Mouse (Mus musculus) layer of hippocampus, adult 11-12 months (tissue): ENCODE data around the gene Tmigd3.

Experiments used
- DNase-seq: peaks from one replicate; pipeline ENCODE4 v3.0.0; 2022; ENCODE audit warnings: low spot score

Gene Tmigd3

GRCm38 (mm10) chr3:105870558-105870957, at the start of gene Tmigd3, which contains the start of gene Adora3:
TSS of gene Tmigd3 (plus strand) at chr3:105870903.
TSS of gene Adora3 (plus strand) at chr3:105870858.
- DNase-seq, result no peak

GRCm38 (mm10) chr3:105821504-105821903, 49.2 kb upstream of the Tmigd3 start:
- no peak for DNase-seq

- no peak for DNase-seq
These were observed 47.1 kb upstream of the Tmigd3 start for GRCm38 (mm10) chr3:105823609-105824008.

- DNase-seq, result no peak
These were observed 46.6 kb upstream of the Tmigd3 start for GRCm38 (mm10) chr3:105824103-105824502.

- no peak for DNase-seq
These were observed 46.0 kb upstream of the Tmigd3 start for GRCm38 (mm10) chr3:105824704-105825103.

DNA sequence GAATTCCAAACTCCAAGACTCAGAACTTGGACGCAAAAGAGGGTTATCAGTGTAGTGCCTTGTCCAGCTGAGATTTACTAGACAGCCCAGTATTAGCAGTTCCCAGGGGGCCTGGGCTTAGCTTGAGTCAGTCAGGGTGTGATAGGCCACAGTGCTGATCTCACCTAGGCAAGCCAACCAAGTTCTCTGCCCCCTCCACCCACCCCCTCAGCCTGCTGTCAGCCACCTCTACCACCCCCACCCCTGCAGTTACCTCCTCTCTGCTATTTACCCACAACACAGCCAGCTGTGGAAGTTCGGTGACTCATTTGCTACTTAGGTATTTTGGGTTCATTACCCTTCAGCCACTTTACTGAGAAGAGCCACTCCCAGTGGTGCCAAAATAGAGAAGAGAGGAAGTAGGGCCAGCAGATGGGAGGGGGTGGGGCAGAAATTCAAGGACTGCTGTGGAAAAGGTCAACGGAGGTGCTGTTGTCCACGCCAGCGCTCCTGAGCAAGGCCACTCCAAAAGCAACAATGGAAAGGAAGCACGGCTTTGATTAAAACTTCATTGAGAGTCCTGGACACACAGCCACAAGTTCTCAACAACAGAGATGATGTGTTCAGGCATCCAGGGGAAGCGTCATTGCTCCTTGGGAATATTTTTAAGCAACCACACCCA, 45.1 kb upstream of the Tmigd3 start:
- no peak for DNase-seq

DNA sequence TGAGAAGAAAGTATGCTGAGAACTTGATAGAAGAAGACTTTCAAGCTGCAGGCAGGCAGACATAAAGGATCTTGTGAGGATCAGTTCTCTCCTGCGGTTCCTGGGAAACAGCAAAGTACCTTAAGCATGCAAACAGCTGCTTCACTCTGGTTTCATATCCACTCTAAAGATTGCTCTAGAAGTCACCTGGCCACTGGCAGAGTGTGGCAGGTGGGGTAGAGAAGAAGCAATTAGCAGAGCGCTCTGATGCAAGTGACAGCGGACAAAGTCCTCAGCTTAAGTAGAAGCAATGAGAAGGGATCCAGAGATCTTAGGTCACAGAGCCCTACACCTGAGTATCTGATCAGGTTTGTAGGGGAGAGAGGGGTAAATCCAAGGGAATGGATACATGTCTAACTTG, 39.1 kb upstream of the Tmigd3 start:
- no peak for DNase-seq

- DNase-seq, result no peak
These were observed 34.8 kb upstream of the Tmigd3 start for GRCm38 (mm10) chr3:105835875-105836274.

- no peak for DNase-seq
These were observed 33.8 kb upstream of the Tmigd3 start for GRCm38 (mm10) chr3:105836883-105837282.

GRCm38 (mm10) chr3:105838655-105839054, 32.0 kb upstream of the Tmigd3 start:
- no peak for DNase-seq

GRCm38 (mm10) chr3:105839836-105840235, 30.9 kb upstream of the Tmigd3 start:
- DNase-seq, result no peak

DNA sequence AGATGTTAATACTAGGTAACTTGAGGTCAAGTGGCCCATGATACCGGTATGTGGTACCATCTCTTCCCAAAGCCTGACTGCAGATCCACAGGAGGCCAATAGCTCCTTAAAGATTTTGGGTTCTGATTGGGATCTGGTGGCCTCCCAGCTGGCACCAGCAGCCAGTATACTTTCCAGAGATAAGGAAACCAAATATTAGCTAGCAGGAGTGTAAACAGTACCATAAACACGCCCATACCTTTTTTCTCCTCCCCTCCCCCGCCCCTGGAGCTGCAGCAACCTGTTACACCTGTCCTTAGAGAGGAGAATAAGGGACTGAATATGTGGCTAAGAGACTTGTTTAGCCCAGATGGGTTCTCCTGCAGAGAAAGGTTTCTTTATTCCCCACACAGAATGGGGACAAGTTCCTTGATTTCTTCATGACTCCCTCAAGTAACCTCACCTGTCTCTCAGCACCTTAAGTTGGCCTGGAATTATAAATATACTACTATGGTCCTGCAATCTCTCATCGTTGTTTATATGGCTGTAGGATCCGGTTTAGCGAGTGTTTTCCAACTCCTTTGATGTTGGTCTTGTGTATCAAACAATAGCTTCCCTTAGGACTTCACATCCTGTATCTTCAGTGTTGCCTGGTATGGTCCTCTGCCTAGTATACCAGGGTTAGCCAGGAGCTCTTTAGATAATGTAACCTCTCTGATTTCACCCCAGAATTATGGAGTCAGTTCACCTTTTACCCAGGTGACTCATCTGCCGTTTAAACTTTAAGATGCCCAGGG, 24.2 kb upstream of the Tmigd3 start:
- DNase-seq, result no peak

DNA sequence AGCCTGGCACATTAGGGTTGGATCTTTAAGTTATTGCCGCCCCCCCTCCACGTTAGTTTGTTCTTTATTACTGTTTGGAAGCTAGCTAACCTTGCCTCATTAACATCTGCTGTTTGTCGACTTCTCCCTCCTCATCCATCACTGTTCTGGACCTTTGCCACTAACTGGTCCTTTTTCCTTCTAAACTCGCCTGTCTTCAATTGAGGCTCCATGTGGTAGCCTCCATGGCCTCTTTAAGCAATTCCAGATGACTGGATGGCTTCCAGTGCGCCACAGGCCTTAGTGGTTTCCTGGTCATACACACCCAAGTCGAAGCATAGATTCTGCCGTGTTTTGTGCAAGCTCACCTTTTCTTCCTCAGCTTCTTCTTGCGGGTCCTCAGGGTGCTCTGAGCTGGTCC, 16.9 kb upstream of the Tmigd3 start:
- DNase-seq, result no peak

GRCm38 (mm10) chr3:105854786-105855185, 15.9 kb upstream of the Tmigd3 start:
- DNase-seq, result peak; percentile 46

- no peak for DNase-seq
These were observed 13.2 kb upstream of the Tmigd3 start for GRCm38 (mm10) chr3:105857513-105857912.

DNA sequence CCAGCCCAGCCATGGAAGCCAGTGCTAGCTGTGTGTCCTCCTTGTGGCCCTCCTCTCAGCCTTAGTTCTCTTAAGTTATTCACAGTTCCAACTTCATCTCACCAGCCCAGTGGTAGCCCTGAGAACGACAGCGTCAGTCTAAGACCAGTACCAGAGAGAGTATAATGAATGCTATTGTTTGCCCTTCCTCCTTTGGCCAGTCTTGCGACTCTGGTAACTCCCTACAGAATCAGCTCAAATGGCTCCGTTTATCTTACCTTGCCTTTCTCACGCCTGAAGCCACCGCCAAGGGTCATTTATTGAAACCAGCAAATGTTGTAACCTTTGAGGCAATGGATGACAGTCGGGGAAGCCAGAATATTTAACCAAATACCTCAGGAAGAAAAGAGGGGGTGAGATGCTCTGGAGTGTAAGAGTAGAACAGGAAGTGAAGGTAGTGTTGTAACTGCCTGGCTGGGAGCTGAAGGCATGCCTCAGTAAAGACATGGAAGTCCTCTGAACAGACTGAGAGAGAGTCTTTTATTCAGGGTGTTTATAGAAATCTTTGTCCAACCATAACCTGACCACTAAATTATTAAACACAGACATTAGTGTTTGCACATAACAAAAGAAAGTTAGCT, 8.8 kb upstream of the Tmigd3 start:
- DNase-seq, result no peak

DNA sequence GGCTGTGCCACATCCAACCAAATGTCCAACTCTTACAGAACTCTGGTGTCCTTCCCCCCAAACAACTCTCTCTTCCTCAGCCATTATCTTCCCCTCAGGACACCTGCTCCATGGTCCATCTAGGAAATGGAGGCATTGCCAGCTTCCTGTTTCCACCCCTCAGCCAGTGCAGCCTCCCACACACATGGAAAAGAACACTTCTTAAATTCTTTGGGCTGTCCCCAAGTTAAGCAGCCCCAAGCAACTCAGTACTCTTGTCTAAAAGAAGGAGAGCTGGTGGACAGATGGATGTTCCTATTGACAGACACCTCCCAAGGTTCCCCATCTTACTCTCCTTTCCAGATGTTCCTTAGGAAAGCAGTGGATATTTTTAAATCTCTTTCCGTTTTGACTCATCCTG, 6.6 kb upstream of the Tmigd3 start:
- no peak for DNase-seq

GRCm38 (mm10) chr3:105865122-105865521, 5.6 kb upstream of the Tmigd3 start:
- DNase-seq, result no peak

- DNase-seq, result no peak
These were observed 2.6 kb upstream of the Tmigd3 start for GRCm38 (mm10) chr3:105868135-105868534.

DNA sequence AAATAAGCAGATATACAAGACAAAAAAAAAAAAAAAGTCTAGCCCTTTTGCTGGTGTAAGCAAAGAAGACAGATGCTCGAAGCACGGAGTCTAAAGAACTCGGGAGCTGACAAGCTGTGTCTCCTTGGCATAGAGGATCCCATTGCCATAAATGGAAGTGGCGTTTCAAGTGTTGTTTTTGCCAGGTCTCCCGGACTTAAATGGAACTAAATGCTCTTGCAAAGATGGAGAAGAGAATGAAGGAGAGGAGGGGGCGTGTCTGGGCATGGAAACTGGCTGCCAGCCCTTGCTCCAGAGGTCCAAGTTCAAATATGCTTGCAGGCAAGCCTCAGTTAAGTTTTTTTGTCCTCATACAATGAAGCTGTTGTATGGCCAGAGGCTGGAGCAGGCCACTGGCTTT, 1.3 kb downstream of the Tmigd3 start:
- no peak for DNase-seq

GRCm38 (mm10) chr3:105872579-105872978, 1.9 kb downstream of the Tmigd3 start:
- DNase-seq, result no peak

DNA sequence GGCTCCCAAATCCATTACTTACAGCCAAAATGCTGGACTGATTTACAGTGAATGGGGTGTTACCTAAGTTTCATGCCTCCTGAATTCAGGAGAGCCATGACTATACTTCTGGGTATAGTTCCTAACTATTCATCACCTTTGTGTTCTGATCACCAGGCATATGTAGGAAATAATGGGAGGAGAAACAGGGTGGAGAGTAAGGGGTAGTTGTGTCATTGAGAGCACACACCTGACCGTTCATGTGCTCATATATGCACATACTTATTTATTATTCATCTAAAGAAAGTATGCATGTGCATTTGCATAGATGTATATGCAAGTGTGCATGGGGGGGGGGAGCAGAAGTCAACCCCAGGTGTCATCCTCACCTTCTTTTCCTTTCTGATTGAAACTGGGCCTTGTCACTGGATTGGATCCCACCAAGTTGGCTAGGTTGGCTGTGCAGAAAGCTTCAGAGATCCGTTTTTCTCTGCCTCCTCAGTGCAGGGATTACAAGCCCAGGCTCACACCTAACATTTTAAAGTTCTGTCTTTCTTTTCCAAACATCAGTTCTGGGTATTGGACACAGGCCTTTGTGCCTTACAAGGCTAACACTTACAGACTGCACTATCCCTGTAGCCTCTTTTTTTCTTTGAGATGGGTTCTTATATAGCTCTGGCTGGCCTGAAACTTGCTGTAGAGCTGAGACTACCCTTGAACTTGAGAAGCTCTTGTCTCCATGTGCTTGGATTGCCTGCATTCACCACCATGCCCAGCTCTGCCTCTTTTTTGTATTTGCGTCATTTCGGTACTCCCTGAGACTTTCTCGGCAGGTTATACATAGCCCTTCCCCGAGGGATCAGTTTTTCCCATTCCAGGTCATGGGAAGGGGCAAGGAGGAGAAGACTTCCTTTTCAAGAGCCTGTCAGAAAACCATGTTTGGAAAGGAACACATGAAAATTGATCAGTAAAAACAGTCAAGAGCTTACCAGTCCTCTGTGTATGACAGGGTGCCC, 3.0 kb downstream of the Tmigd3 start:
- DNase-seq, result no peak
